Mouse (Mus musculus): ENCODE measurements around the gene Tmem39a. TPM values are rescaled to one million over a fixed set of nuclear protein-coding genes. Genes with fewer than 3 reads are reported as not detected.
A peak's percentile ranks its signal among the peaks of the same experiment; 100 is the strongest.

Gene Tmem39a
- polyA plus RNA-seq, 1 experiment from 2014 or later, result 117 TPM

DNA sequence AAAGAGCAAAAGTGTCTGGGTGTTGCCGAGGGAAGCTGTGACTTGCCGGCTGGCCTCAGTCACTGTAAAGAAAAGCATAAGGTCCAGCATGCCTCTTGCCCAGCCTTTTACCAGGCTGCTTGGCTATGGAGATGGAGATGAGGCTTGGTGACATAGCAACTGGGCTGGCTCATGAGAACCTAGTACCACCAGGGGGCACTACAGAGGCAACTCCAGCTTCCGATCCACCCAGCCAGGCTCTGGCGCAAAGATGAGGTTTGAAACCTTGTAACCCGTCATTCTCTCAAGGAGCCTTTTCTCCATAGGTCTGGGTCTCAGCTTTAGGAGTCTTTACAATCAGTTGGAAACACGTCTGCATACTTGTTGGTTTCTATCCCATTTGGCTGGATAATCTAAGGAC is 60.6 kb downstream of the Tmem39a start:
- WGBS, result 25% methylated on average over 6 of the region's 6 CpGs
- H3K9ac ChIP-seq, result no peak overlapping the region
- H3K27me3 ChIP-seq (ENCODE audit: insufficient read depth, low read length), result no peaks in the 10 kb centered on the region
- ATAC-seq (ENCODE audit: insufficient read depth), result peak; percentile 48; the same call in 1 of the 2 replicates
- peak; percentile 85 for TF ChIP-seq CTCF (IDR thresholded peaks at IDR 0.05; ENCODE audit: low read depth)
- H3K9me3 ChIP-seq (ENCODE audit: low read depth, low read length), result no peaks in the 10 kb centered on the region
- no peak overlapping the region for H3K4me2 ChIP-seq
- H3K4me3 ChIP-seq (ENCODE audit: low read depth, low read length), result no peak overlapping the region
- peaks cover 38% of the 10 kb centered on the region for H3K36me3 ChIP-seq (ENCODE audit: insufficient read depth)
- no peak overlapping the region for H3K27ac ChIP-seq (ENCODE audit: low read depth)
- DNase-seq, result peak; percentile 88
- no peaks in the 10 kb centered on the region; the same call in 1 of the 2 replicates for H3K4me1 ChIP-seq (ENCODE audit: insufficient read depth)

DNA sequence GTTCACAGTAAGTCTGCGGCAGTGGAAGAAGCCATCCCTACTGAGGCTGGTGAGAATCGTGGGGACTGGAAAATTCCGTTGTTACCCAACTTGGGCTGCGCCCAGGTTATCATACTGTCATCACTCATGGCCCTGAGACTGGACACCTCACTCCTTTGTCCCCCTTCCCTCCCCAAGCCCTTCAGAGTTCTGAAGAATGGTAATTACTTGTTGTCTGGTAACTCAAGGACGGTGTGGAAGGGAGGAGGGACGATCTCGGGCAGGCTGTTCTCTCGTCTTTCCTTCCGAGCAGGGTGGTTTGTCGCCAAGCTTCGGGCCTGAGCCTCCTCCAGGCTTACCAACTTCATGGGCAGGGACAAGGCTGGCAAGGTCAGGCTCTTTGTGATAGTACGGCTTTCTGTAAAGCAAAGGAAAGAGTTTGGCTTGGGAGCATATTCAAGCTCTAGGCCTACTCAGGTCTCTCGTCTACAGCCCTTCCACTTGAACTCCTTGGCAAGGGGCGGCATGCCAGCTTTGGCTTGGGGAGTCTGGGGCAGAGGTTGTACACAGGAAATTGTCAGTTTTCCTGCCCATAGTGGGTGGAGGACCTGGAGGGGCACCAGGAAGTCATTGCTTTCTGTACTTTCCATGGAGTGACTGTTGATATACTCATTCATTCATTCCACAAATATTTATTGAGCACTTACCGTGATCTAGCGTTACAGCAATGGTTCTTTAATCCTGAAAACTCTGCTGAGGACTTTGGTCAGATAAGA is 62.4 kb downstream of the Tmem39a start:
- Histone ChIP-seq H3K9me3 (ENCODE audit: low read depth, low read length) (no peaks in the 10 kb centered on the region), H3K4me1 (ENCODE audit: insufficient read depth) (no peaks in the 10 kb centered on the region; the same call in 1 of the 2 replicates), H3K27ac (ENCODE audit: low read depth) (no peak overlapping the region), H3K27me3 (ENCODE audit: insufficient read depth, low read length) (no peaks in the 10 kb centered on the region), H3K4me3 (ENCODE audit: low read depth, low read length) (no peak overlapping the region), H3K36me3 (ENCODE audit: insufficient read depth) (peaks cover 41% of the 10 kb centered on the region), H3K4me2 (no peak overlapping the region), H3K9ac (no peak overlapping the region)
- 78% methylated on average over 16 of the region's 16 CpGs for WGBS
- TF ChIP-seq CTCF (IDR thresholded peaks at IDR 0.05; ENCODE audit: low read depth), result no peak
- ATAC-seq (ENCODE audit: insufficient read depth) (no peak), DNase-seq (peak; percentile 37)

DNA sequence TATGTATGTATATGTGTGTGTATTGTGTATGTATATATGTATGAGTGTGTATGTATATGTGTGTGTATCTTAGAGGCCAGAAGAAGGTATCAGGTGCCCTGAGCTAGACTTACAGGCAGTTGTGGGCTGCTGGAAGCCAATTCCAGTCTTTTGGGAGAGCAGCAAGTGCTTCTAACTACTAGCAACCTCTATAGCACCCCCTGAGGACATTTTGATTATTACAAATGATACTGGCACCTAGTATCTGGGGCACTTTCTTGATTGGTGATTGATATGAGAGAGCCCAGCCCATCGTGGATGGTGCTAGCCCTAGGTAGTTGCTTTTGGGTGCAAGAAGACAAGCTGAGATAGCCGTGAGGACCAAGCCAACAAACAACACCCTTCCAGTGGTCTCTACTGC is 63.8 kb downstream of the Tmem39a start:
- ATAC-seq (ENCODE audit: insufficient read depth) (no peak), DNase-seq (peak; percentile 63)
- peak; percentile 20; the same call in 1 of the 2 replicates for TF ChIP-seq CTCF (IDR thresholded peaks at IDR 0.05; ENCODE audit: low read depth)
- Histone ChIP-seq H3K4me2 (no peak overlapping the region), H3K9me3 (ENCODE audit: low read depth, low read length) (no peaks in the 10 kb centered on the region), H3K4me3 (ENCODE audit: low read depth, low read length) (no peak overlapping the region), H3K36me3 (ENCODE audit: insufficient read depth) (peaks cover 36% of the 10 kb centered on the region), H3K4me1 (ENCODE audit: insufficient read depth) (no peaks in the 10 kb centered on the region; the same call in 1 of the 2 replicates), H3K27ac (ENCODE audit: low read depth) (no peak overlapping the region), H3K27me3 (ENCODE audit: insufficient read depth, low read length) (no peaks in the 10 kb centered on the region), H3K9ac (no peak overlapping the region)
- WGBS, result 46% methylated on average over 2 of the region's 2 CpGs

DNA sequence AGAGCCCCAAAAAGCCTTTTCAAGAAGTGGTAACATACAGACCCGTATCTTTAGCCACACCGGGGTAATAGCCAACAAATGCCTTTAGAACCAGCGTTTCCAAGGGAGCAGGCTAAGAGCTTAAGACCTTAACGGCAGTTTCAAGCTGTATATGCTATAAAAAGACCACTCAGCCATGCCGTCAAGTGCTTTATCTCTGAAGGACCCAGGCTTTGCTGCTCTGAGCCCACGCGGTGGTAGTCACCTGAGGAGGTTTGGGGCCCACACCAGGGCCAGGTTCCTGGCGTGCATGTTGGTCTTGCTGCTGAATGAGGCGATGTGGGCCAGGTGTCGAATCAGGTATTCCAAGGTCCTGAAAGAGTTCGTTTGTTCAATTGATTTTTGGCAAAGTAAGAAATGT is 65.8 kb downstream of the Tmem39a start:
- no peaks in the 10 kb centered on the region for H3K9me3 ChIP-seq (ENCODE audit: low read depth, low read length)
- peak; percentile 59; the same call in 1 of the 2 replicates for ATAC-seq (ENCODE audit: insufficient read depth)
- no peak for TF ChIP-seq CTCF (IDR thresholded peaks at IDR 0.05; ENCODE audit: low read depth)
- no peak overlapping the region for H3K4me2 ChIP-seq
- H3K4me3 ChIP-seq (ENCODE audit: low read depth, low read length), result no peak overlapping the region
- H3K9ac ChIP-seq, result no peak overlapping the region
- no peaks in the 10 kb centered on the region; the same call in 1 of the 2 replicates for H3K4me1 ChIP-seq (ENCODE audit: insufficient read depth)
- peak; percentile 37 for DNase-seq
- H3K27me3 ChIP-seq (ENCODE audit: insufficient read depth, low read length), result no peaks in the 10 kb centered on the region
- WGBS, result 58% methylated on average over 11 of the region's 11 CpGs
- no peak overlapping the region for H3K27ac ChIP-seq (ENCODE audit: low read depth)
- H3K36me3 ChIP-seq (ENCODE audit: insufficient read depth), result peaks cover 25% of the 10 kb centered on the region

DNA sequence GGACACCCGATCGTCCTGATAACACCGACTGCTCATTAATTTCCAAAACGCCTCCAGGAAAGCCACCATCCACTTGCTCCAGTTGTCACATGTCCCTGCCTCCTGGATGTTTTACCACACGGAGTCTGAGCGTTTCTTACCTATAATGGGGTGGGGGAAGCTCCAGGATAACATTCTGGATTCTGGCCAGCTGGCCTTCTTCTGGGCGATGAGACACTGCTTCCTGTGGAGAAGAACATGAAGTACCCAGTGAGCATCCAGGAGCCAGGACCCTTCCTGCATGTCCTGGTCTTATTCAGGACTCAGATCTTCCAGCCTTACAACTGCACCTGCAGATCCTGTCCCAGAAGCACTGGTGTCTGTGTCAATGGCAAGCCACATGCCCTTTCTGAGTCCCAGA is 66.9 kb downstream of the Tmem39a start:
- peaks cover 16% of the 10 kb centered on the region for H3K36me3 ChIP-seq (ENCODE audit: insufficient read depth)
- ATAC-seq (ENCODE audit: insufficient read depth), result no peak
- H3K27me3 ChIP-seq (ENCODE audit: insufficient read depth, low read length), result no peaks in the 10 kb centered on the region
- H3K27ac ChIP-seq (ENCODE audit: low read depth), result no peak overlapping the region
- H3K4me1 ChIP-seq (ENCODE audit: insufficient read depth), result no peaks in the 10 kb centered on the region; the same call in 1 of the 2 replicates
- no peak overlapping the region for H3K9ac ChIP-seq
- no peak for TF ChIP-seq CTCF (IDR thresholded peaks at IDR 0.05; ENCODE audit: low read depth)
- no peaks in the 10 kb centered on the region for H3K9me3 ChIP-seq (ENCODE audit: low read depth, low read length)
- no peak overlapping the region for H3K4me2 ChIP-seq
- DNase-seq, result no peak
- no peak overlapping the region for H3K4me3 ChIP-seq (ENCODE audit: low read depth, low read length)
- 74% methylated on average over 7 of the region's 7 CpGs for WGBS

DNA sequence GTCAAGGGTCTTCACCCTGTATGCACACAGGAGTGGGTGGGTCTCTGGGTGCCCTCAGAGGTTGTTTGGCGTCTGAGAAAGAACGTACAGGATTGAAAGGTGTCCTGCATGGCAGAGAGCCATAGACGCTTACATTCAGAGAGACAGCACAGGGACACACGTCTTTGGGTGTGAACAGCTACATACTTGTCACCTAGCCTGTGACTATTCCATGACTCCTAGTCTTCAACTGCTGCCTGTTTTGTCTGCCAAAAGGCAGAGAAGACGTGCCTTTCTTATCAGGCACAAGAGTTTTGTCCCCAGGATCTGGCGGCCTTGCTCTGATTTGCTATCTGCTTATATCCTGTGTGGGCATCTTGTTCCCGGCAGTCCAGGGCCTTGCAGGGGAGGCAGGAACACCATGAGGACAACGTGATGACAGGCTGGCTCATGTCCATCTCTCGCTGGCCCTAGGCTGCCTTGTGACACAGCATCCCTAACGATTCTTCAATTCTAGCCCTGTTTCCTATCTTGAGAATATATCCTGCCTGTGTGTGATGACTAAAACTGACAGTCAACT is 67.4 kb downstream of the Tmem39a start:
- 52% methylated on average over 10 of the region's 10 CpGs for WGBS
- peaks cover 12% of the 10 kb centered on the region for H3K36me3 ChIP-seq (ENCODE audit: insufficient read depth)
- H3K4me1 ChIP-seq (ENCODE audit: insufficient read depth), result no peaks in the 10 kb centered on the region; the same call in 1 of the 2 replicates
- no peak overlapping the region for H3K27ac ChIP-seq (ENCODE audit: low read depth)
- no peak for DNase-seq
- no peak for ATAC-seq (ENCODE audit: insufficient read depth)
- H3K9me3 ChIP-seq (ENCODE audit: low read depth, low read length), result no peaks in the 10 kb centered on the region
- H3K9ac ChIP-seq, result no peak overlapping the region
- no peaks in the 10 kb centered on the region for H3K27me3 ChIP-seq (ENCODE audit: insufficient read depth, low read length)
- H3K4me2 ChIP-seq, result no peak overlapping the region
- TF ChIP-seq CTCF (IDR thresholded peaks at IDR 0.05; ENCODE audit: low read depth), result no peak
- no peak overlapping the region for H3K4me3 ChIP-seq (ENCODE audit: low read depth, low read length)

DNA sequence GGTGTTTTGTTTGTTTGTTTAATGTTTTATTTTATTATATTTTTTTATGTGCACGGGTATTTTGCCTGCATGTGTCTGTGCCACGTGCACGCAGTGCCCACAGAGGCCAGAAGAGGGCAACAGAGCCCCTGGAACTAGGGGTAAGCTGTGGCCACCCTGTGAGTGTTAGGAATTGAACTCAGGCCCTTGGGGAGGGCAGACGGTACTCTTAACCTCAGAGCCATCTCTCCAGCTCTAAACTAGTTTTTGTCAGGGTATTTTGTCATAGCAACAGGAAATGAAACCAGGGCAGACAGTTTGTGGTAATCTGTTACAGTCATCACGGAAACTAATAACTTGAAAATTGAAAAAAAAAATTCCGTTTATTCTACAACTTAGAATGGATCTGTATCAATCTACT is 73.6 kb downstream of the Tmem39a start:
- H3K4me3 ChIP-seq (ENCODE audit: low read depth, low read length), result no peak overlapping the region
- H3K27me3 ChIP-seq (ENCODE audit: insufficient read depth, low read length), result no peaks in the 10 kb centered on the region
- WGBS, result 53% methylated on average over 6 of the region's 6 CpGs
- DNase-seq (peak; percentile 78), ATAC-seq (ENCODE audit: insufficient read depth) (no peak)
- no peaks in the 10 kb centered on the region; the same call in 1 of the 2 replicates for H3K4me1 ChIP-seq (ENCODE audit: insufficient read depth)
- TF ChIP-seq CTCF (IDR thresholded peaks at IDR 0.05; ENCODE audit: low read depth), result peak; percentile 76
- no peak overlapping the region for H3K27ac ChIP-seq (ENCODE audit: low read depth)
- H3K36me3 ChIP-seq (ENCODE audit: insufficient read depth), result no peaks in the 10 kb centered on the region
- H3K9me3 ChIP-seq (ENCODE audit: low read depth, low read length), result no peaks in the 10 kb centered on the region
- H3K4me2 ChIP-seq, result no peak overlapping the region
- H3K9ac ChIP-seq, result no peak overlapping the region
